Mouse (Mus musculus): Measurements from ENCODE around the gene Insm1.

DNA sequence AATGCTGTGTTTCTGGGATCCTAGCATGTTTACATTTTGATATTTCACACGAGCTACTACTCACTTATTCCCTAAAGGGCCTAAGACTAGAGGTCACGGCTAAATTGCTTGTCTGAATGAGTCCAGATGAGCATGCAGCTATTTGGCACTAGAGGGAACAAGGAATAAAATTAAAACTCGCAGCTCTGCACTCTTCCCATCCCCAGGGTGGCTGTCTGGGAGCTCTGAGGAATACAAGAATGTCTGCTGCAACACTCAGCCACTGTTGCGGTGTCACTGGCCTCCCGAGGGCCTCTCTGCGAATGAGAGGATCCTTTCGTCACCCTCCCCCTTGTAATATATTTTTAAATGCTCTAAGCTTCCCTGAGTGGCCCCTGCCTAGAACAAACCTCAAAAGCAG, 23.7 kb downstream of the Insm1 start:
- TF ChIP-seq POLR2A (IDR thresholded peaks at IDR 0.05; ENCODE audit: borderline replicate concordance, low read depth, low read length) (no peak), CTCF (IDR thresholded peaks at IDR 0.05; ENCODE audit: low read depth, low read length) (no peak)

Data from bone marrow macrophage, adult 2 months (primary cell).